Comparison of ENCODE assay signal across 8 mouse cellular contexts in genomic region chr9:115708199-115708934, GRCm38 (mm10).
DNase-seq lines count a peak whose midpoint lies in the region; ATAC-seq and TF ChIP-seq lines count a peak whose summit lies in the region.

No protein-coding gene starts in this region.

- H3K9ac ChIP-seq in heart, embryonic 13.5 days, result 0 out of 2 replicates have a peak overlapping the region, but pooled peaks have one; percentile 24
- no peak overlapping the region for H3K9ac ChIP-seq in kidney, embryonic 14.5 days (ENCODE audit: low read depth, low read length)
- no peak overlapping the region for H3K9ac ChIP-seq in neural tube, embryonic 15.5 days (replicated peaks)

- no peaks in the 10 kb centered on the region for H3K36me3 ChIP-seq in heart, embryonic 13.5 days
- no peaks in the 10 kb centered on the region for H3K36me3 ChIP-seq in kidney, embryonic 14.5 days (ENCODE audit: control insufficient read depth, insufficient read depth, low read length)
- no peaks in the 10 kb centered on the region for H3K36me3 ChIP-seq in neural tube, embryonic 15.5 days

- no peak for TF ChIP-seq POLR2A in lung, adult 2 months (IDR thresholded peaks at IDR 0.05; ENCODE audit: borderline replicate concordance, extremely low read depth, low read depth, low read length)

- DNase-seq in cerebellum, postnatal 10 days, result peak; percentile 65 to 77
- no peak for DNase-seq in cerebellum, adult 9-11 months
- DNase-seq in embryo, embryonic 9.5 days (ENCODE audit: extremely low spot score), result peak; percentile 31
- peak; percentile 13 for DNase-seq in lung, adult 2 months
- DNase-seq in cerebellum, adult 18-20 months, result no peak

- no peaks in the 10 kb centered on the region for H3K27me3 ChIP-seq in heart, embryonic 13.5 days (replicated peaks)
- no peaks in the 10 kb centered on the region for H3K27me3 ChIP-seq in kidney, embryonic 14.5 days (ENCODE audit: control insufficient read depth, insufficient read depth, low read length)
- no peaks in the 10 kb centered on the region for H3K27me3 ChIP-seq in neural tube, embryonic 15.5 days (replicated peaks)

- TF ChIP-seq CTCF in lung, adult 2 months (IDR thresholded peaks at IDR 0.05; ENCODE audit: insufficient read depth, low read length), result no peak

- peak; percentile 75 for ATAC-seq in heart, embryonic 13.5 days (ENCODE audit: extremely low read depth, insufficient number of reproducible peaks, low FRiP score, low TSS enrichment)
- peak; percentile 93 for ATAC-seq in kidney, embryonic 14.5 days (ENCODE audit: low FRiP score, low TSS enrichment)
- peak; percentile 91 for ATAC-seq in neural tube, embryonic 15.5 days (ENCODE audit: low FRiP score)

- H3K4me2 ChIP-seq in heart, embryonic 13.5 days, result peak overlapping the region; percentile 45
- no peak overlapping the region for H3K4me2 ChIP-seq in kidney, embryonic 14.5 days (replicated peaks; ENCODE audit: low read depth, low read length)
- peak overlapping the region; percentile 25 for H3K4me2 ChIP-seq in neural tube, embryonic 15.5 days

- H3K9me3 ChIP-seq in heart, embryonic 13.5 days, result no peaks in the 10 kb centered on the region
- no peaks in the 10 kb centered on the region for H3K9me3 ChIP-seq in kidney, embryonic 14.5 days (ENCODE audit: control insufficient read depth, low read length)
- no peaks in the 10 kb centered on the region for H3K9me3 ChIP-seq in neural tube, embryonic 15.5 days (replicated peaks)

- H3K4me3 ChIP-seq in heart, embryonic 13.5 days, result no peak overlapping the region
- H3K4me3 ChIP-seq in kidney, embryonic 14.5 days (ENCODE audit: low read length), result no peak overlapping the region
- H3K4me3 ChIP-seq in lung, adult 2 months (replicated peaks; ENCODE audit: extremely low read depth, low read depth, low read length), result no peak overlapping the region
- H3K4me3 ChIP-seq in neural tube, embryonic 15.5 days (replicated peaks), result no peak overlapping the region

- peak overlapping the region; percentile 45 for H3K27ac ChIP-seq in heart, embryonic 13.5 days (replicated peaks)
- no peak overlapping the region; the same call in 1 of the 2 replicates for H3K27ac ChIP-seq in kidney, embryonic 14.5 days (ENCODE audit: low read depth, low read length)
- H3K27ac ChIP-seq in neural tube, embryonic 15.5 days (replicated peaks), result peak overlapping the region; percentile 54

- WGBS in heart, embryonic 13.5 days, result 18% methylated on average over 8 of the region's 8 CpGs
- WGBS in kidney, embryonic 14.5 days, result 32% methylated on average over 8 of the region's 8 CpGs
- WGBS in lung, adult 2 months, result 20% methylated on average over 8 of the region's 8 CpGs
- 29% methylated on average over 8 of the region's 8 CpGs for WGBS in neural tube, embryonic 15.5 days

- peaks cover 13% of the 10 kb centered on the region for H3K4me1 ChIP-seq in heart, embryonic 13.5 days
- H3K4me1 ChIP-seq in kidney, embryonic 14.5 days (ENCODE audit: control insufficient read depth, insufficient read depth, low read length), result no peaks in the 10 kb centered on the region
- 0 out of 2 replicates have a peak, but pooled peaks cover 2% of the 10 kb centered on the region for H3K4me1 ChIP-seq in lung, adult 2 months (ENCODE audit: control insufficient read depth, insufficient read depth, low read length)
- H3K4me1 ChIP-seq in neural tube, embryonic 15.5 days, result peaks cover 7% of the 10 kb centered on the region

Comparison
In these comparisons a context has a peak if more than half of its experiments do, and no peak if none do; other contexts are left out.
1. DNase-seq: peak in cerebellum, postnatal 10 days (2 of 2), embryo, embryonic 9.5 days (single experiment) and lung, adult 2 months (single experiment); none in cerebellum, adult 9-11 months (single experiment) and cerebellum, adult 18-20 months (0 of 2).
2. Peak in every context shown above with its lines, with median percentiles within 50 percentile points of each other: ATAC-seq.